Mouse (Mus musculus) thymus, adult 18-20 months (tissue): ENCODE measurements at regions not wholly inside any gene's neighbourhood (a gene's known extent, or its start where the extent isn't known, plus 50 kb on each side); places are given as distances from the start of the nearest gene placed in this dataset.

ENCODE experiments used
- DNase-seq, 2 experiments: peaks; one replicate each; pipeline ENCODE4 v3.0.0; 2022; ENCODE audit warnings: mixed read lengths in 2 of 2

GRCm38 (mm10) chr13:110902994-110903644 is 351.7 kb upstream of the Actbl2 start:
- DNase-seq, result peak in 1 of 2 experiments; percentile 4

GRCm38 (mm10) chr13:110907319-110907955 is 347.4 kb upstream of the Actbl2 start:
- no peak for DNase-seq

GRCm38 (mm10) chr13:110911866-110912265 is 342.9 kb upstream of the Actbl2 start:
- no peak for DNase-seq

- no peak for DNase-seq
These were observed 341.6 kb upstream of the Actbl2 start for GRCm38 (mm10) chr13:110913177-110913576.

GRCm38 (mm10) chr13:110913687-110914086 is 341.1 kb upstream of the Actbl2 start:
- no peak for DNase-seq

- no peak for DNase-seq
These were observed 339.7 kb upstream of the Actbl2 start for GRCm38 (mm10) chr13:110915161-110915560.

GRCm38 (mm10) chr13:110923936-110924335 is 330.9 kb upstream of the Actbl2 start:
- DNase-seq, result no peak

- DNase-seq, result no peak
These were observed 329.9 kb upstream of the Actbl2 start for GRCm38 (mm10) chr13:110924897-110925296.

GRCm38 (mm10) chr13:110928143-110928542 is 326.7 kb upstream of the Actbl2 start:
- no peak for DNase-seq

GRCm38 (mm10) chr13:110928894-110929293 is 325.9 kb upstream of the Actbl2 start:
- no peak for DNase-seq

GRCm38 (mm10) chr13:110929579-110929978 is 325.2 kb upstream of the Actbl2 start:
- DNase-seq, result no peak

- DNase-seq, result no peak
These were observed 313.2 kb upstream of the Actbl2 start for GRCm38 (mm10) chr13:110941587-110941986.

- no peak for DNase-seq
These were observed 311.7 kb upstream of the Actbl2 start for GRCm38 (mm10) chr13:110942986-110943644.

GRCm38 (mm10) chr13:110944061-110944460 is 310.8 kb upstream of the Actbl2 start:
- DNase-seq, result no peak

- DNase-seq, result no peak
These were observed 310.1 kb upstream of the Actbl2 start for GRCm38 (mm10) chr13:110944683-110945082.

GRCm38 (mm10) chr13:110960212-110960611 is 294.6 kb upstream of the Actbl2 start:
- DNase-seq, result no peak

- DNase-seq, result no peak
These were observed 287.7 kb upstream of the Actbl2 start for GRCm38 (mm10) chr13:110967109-110967508.

GRCm38 (mm10) chr13:110967626-110968506 is 286.9 kb upstream of the Actbl2 start:
- DNase-seq, result peak in 1 of 2 experiments; percentile 6

GRCm38 (mm10) chr13:110968507-110968905 is 286.3 kb upstream of the Actbl2 start:
- no peak for DNase-seq

- DNase-seq, result no peak
These were observed 277.4 kb upstream of the Actbl2 start for GRCm38 (mm10) chr13:110977379-110977778.

GRCm38 (mm10) chr13:110978022-110978421 is 276.8 kb upstream of the Actbl2 start:
- no peak for DNase-seq

GRCm38 (mm10) chr13:110990677-110991076 is 264.1 kb upstream of the Actbl2 start:
- DNase-seq, result no peak

- DNase-seq, result no peak
These were observed 263.7 kb upstream of the Actbl2 start for GRCm38 (mm10) chr13:110991121-110991520.
